Mouse (Mus musculus) spleen, postnatal 36 days (tissue): ENCODE measurements around the gene Kif2b.

ENCODE experiments used
- DNase-seq, 2 experiments: peaks; one replicate each; pipeline ENCODE4 v3.0.0; 2022; ENCODE audit warnings: low spot score in 2 of 2, mixed read lengths in 1 of 2

The Kif2b gene

DNA sequence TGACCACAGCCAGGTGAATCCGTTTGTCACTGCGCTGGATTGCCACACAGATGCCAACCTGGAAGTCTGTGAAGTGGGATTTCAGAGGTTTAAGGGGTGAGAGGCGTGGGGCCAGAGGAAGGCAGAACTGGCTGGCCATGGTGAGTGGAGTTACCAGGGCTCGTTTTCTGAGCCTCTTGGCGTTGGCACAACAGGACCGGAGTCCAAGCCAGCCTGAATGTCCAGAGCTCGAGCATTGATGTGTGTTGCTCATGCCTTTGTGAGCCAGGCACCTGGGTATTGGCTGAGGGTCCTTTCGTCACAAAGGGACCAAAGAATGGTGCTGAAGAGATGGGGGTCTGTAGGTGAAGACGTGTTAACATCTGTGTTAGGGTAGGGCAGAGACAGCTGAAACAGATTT is at the start of gene Kif2b:
Gene Kif2b (minus strand): TSS at position 242 of the 400 bp plus-strand sequence.
- DNase-seq: no peak

- no peak for DNase-seq
Observed at GRCm38 (mm10) chr11:91593088-91593487, 15.7 kb upstream of the Kif2b start.

- DNase-seq: no peak
Observed at GRCm38 (mm10) chr11:91576856-91577255, 502 bp downstream of the Kif2b start.

DNA sequence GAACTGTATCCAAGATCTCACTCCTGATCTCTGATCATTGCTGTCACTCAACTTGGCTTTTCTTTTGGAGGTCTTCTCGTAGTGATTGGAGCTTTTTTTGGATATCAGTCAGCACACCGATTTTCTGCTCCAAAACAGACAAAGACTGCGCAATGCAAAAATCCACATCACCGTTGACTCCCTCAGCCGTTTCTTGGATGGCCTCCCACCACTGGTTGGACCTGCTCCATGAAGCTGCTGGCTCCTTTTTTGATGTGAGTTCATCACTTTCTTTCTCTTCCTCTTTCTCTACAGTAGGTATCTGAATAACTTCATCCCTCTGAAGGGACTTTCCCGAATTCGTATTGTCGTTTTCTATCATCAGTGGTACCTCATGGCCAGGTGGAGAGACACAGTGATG is 2.0 kb downstream of the Kif2b start:
- DNase-seq: no peak

GRCm38 (mm10) chr11:91574477-91574876 is 2.9 kb downstream of the Kif2b start:
- DNase-seq: no peak

DNA sequence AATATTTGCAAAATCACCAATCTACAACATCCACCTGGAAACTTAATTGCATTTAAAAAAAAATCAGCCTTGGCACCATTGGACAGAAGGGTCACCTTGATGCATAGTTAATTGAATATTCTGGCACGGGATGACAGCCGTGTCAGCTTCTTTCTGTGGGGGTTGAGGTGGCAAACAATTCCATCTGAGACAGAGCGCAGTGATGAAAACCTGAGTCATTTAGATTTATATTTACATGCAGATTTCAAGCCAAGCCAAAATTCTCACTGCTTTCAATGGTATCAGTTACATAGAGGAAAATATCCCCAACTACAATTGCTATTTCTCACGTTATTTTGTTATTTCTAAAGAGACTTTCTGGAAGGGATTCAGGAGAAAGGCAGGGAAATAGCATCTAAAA is 46.6 kb downstream of the Kif2b start:
- no peak for DNase-seq
